Mouse (Mus musculus) brain, embryonic 18.5 days (tissue): ENCODE measurements at regions not wholly inside any gene's neighbourhood (a gene's known extent, or its start where the extent isn't known, plus 50 kb on each side); places are given as distances from the start of the nearest gene placed in this dataset.
A peak's percentile ranks its signal among the peaks of the same experiment; 100 is the strongest.

ENCODE experiments used
- DNase-seq: peaks from one replicate; pipeline ENCODE4 v3.0.0-alpha.2; 2012; ENCODE audit warnings: low read depth, low spot score

GRCm38 (mm10) chr17:89802148-89802547 lies 108.1 kb downstream of the Gm10184 start:
- DNase-seq, result no peak

GRCm38 (mm10) chr17:89777570-89777969 lies 132.7 kb downstream of the Gm10184 start:
- DNase-seq, result no peak

- DNase-seq, result no peak
Measured at GRCm38 (mm10) chr17:89766229-89766875, 143.9 kb downstream of the Gm10184 start.

- DNase-seq, result no peak
Measured at GRCm38 (mm10) chr17:89737418-89737817, 172.8 kb downstream of the Gm10184 start.

GRCm38 (mm10) chr17:89725534-89725933 lies 184.7 kb downstream of the Gm10184 start:
- DNase-seq, result no peak

- DNase-seq, result no peak
Measured at GRCm38 (mm10) chr17:89681798-89682197, 228.5 kb downstream of the Gm10184 start.

GRCm38 (mm10) chr17:89658326-89658725 lies 251.9 kb downstream of the Gm10184 start:
- no peak for DNase-seq

GRCm38 (mm10) chr17:89656211-89656610 lies 254.0 kb downstream of the Gm10184 start:
- no peak for DNase-seq

- DNase-seq, result peak; percentile 73
Measured at GRCm38 (mm10) chr17:89654089-89654813, 256.0 kb downstream of the Gm10184 start.

- DNase-seq, result no peak
Measured at GRCm38 (mm10) chr17:89646000-89646399, 264.2 kb downstream of the Gm10184 start.
